Mouse (Mus musculus): Measurements from ENCODE around the gene Rnft1. TPM values are rescaled to one million over a fixed set of nuclear protein-coding genes. Genes with fewer than 3 reads are reported as not detected.
"Not testable (repeated sequence)": the region's sequence is repeated elsewhere in the genome, so short reads cannot be mapped to it uniquely, and the experiment has no call there.

Rnft1 gene
- polyA plus RNA-seq, 3 experiments from 2014 or later: 54.8 to 62.4 (median 55.9) TPM

DNA sequence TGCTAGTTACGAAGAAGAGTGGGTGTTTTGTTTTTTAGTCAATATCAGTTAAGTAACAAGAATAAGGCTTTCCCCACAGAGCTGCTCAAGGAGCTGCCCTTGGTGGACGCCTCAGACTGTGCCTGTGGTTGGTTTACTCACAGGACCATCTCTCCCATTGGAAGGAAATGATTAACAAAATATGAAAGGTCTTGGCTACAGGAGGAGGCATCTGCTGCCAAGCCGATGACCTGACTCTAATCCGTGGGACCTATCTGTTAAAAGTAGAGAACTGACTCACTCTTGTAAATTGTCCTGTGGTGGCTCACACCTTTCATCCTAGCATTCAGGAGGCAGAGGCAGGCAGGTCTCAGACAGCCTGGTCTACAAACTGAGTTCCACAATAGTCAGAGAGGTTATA lies 43.1 kb downstream of the Rnft1 start:
- no peak for ATAC-seq

DNA sequence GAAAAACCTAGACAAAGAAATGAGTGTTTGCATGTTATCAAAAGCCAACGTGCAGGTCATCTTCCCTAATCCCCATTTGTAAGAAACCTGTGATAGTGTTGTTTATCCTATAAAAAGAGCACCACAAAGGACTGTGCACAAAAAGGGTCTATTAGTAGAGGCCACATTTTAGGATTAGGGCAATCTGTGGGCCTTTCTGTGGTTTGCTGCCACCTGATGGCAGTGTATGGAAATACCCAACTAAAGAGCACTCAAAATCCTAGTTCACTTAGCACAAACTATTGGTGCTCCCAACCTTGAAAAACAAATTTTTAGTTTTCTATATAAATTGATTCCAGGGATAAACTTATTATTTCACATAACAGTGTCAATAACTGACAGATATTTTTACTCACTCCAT lies 48.4 kb downstream of the Rnft1 start:
- no peak for ATAC-seq

DNA sequence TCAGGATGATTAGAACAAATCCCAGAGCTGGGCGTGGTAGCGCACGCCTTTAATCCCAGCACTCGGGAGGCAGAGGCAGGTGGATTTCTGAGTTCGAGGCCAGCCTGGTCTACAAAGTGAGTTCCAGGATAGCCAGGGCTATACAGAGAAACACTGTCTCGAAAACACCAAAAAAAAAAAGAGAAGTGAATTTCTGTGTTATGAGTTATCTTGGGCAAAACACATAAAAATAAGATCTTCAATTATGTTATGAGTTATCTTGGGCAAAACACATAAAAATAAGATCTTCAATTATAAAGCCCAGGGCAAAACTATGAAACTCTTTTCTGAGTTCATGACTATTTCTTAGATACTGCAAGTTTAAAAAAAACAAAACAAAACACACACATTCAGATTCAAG lies 48.8 kb downstream of the Rnft1 start:
- ATAC-seq: not testable (repeated sequence)

DNA sequence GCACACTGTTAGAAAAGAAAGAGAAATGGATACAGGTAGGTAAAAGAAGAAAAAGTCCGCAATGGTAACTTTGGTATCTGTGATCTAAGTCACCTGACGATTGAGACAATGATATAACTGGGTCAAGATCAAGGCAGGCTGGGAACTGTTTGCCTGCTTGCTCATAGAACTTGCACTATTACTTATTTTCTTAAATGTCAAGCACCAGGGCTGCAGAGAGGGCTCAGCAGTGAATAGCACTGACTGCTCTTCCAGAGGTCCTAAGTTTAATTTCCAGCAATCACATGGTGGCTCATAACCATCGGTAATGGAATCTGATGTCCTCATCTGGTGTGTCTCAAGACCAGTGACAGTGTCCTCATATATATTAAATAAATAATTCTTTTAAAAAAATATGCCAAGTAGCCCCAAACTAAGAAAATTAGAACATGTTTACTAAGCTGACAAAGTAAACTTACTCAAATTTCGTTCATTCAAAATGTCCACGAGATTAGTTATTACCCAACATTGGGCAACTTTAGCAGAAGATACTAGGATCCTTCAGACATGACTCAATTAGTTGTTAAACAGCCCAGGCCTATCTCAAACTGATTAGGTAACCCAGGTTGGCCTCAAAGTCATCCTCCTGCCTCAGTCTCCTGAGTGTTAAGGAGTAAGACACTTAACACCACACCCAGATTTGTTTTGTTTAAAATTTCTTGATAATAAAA lies 49.9 kb downstream of the Rnft1 start:
- no peak for ATAC-seq

DNA sequence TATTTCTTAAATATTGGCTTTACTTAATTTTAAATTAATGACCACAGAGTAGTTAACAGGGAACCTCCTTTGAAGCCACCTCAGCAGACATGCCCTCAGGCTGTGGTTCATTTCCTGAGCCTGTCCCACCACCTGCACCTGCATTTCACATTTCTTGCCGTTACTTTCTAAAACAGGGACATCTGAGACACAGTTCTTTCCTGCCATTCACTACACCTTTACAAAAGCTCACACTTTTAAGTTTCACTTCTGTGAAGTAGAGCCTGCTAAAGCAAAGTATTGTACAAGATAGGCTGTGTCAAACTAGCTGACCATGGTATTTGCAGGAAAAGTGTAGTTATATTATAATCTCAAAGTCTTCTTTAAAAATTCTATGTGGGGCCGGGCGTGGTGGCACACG lies 54.3 kb downstream of the Rnft1 start:
- ATAC-seq: no peak

DNA sequence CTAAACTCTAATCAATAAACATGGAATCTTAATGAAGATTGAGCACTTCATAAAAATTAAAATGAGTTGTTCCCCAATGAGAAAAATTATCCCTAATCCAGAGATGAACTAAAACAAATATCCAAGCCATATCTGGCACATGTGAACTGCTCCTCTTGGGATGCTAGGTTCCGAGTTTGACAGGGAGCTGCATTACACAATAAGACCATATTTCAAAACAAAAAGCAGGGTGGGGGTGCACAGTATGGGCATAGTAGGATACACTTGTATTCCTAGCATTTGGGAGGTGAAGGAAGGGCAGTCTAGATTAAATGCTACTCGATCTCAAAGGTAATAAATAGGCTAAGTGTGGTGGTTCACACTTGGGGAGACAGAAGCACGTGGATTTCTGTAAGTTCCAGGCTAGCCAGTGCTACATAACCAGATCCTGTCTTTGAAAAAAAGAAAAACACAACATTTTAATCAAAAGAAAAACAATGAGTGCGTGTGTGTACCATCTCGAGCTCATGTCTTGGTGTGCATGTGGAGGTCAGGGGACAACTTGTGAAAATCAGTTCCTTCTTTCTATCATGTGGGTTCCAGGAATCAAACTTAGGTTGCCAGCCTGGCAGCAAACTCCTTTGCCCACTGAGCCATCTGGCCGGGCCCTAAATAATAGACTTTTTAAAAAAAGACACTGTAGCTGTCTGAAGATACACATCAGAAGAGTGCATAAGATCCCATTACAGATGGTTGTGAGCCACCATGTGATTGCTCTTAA lies 55.4 kb downstream of the Rnft1 start:
- ATAC-seq: no peak

- no peak for ATAC-seq
Measured at GRCm38 (mm10) chr11:86540476-86540845, 56.0 kb downstream of the Rnft1 start.

- no peak for ATAC-seq
Measured at GRCm38 (mm10) chr11:86542851-86543250, 58.4 kb downstream of the Rnft1 start.

DNA sequence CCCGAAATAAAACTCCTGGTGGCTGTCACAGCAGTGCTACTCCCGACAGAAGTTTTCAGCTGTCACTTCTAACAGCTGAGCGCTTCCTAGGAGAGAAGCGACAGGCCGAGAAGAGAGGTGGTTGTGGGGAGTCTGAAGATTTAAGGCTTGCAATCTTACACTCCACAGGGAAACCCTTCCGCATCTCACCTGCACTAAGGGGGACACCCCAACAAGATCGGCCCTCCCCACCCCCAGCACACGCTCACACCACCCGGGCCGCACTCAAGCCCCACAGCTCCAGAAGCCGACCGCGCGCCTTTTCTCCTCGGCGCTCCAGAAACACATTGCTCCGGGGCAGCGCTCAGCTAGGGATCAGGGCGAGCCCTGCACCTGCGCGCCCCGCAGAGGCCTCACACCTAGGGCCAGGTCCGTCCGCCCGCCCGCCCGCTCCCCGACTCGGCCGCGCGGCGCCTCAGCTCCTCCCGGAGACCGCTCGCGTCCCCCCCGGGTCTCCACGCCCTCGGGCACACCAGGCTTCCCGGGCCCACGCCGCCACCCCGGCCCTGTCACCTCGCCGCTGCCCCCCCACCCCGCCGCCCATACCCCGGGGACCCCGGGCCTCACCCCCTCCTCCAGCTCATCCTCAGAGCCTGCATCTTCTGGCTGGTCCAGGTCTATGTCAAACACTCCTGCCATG lies 59.6 kb downstream of the Rnft1 start:
- ATAC-seq: no peak

DNA sequence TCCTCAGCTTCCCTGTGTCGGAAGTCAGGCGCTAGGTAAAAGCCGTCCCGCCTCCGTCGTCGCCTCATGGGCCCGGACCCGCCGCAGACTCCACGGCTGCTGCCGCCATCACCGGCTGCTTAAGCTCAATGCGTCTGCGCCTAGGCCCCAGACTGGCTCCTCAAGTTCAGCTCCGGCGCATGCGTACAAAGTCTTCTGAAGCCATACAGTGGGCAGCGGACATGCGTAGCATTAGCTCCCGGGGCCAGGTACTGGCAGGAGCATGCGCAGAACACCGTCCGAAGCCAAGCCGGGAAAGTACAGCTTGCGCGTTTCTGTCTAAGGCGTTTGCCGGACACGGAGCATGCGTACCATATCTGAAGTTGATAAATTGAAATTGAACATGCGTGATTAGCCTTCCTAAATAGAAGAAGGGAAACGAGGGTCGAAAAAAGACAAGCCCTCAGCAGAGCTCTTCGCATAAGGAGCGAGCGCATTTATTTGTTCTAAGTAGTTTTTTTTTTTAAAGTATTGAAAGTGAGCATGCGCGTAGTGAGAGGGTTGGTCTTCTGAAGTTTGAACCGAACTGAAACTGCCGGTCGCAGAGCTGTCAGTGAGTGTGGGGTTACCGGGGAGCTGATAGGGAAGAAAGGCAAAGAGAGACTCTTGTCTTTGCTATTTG lies 60.3 kb downstream of the Rnft1 start, which contains the start of the genes Rps6kb1 and Tubd1:
Gene Rps6kb1 (minus strand): TSS at position 167 of the 661 bp plus-strand sequence.
Gene Tubd1 (plus strand): TSS at position 353 of the 661 bp plus-strand sequence.
- ATAC-seq: peak; percentile 91

DNA sequence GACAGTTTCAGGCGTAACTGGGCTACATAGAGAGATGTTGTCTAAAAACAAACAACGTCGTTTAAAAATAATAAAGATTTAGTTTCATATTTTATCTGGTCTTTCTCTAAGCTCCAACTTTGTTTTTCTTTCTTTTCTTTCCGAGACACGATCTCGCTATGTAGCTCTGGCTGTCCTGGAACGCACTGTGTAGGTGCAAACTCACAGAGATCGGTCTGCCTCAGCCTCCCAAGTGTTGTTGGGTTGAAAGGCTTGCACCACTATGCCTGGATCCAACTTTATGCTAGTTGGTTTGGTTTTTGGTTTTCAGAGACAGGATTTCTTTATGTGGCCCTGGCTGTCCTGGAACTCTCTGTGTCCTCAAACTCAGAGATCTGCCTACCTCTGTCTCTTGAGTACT lies 61.1 kb downstream of the Rnft1 start:
- ATAC-seq: no peak

GRCm38 (mm10) chr11:86547412-86547811 lies 63.0 kb downstream of the Rnft1 start:
- no peak for ATAC-seq

Other genes starting within 250 kb of the Rnft1 start
- gene Ints2, start 227.1 kb upstream of the Rnft1 start, polyA plus RNA-seq (2017; shearing (Covaris generic)): 10 to 100 TPM; 19.0 to 20.3 (median 19.3) TPM
- gene Med13, start 127.1 kb upstream of the Rnft1 start, polyA plus RNA-seq (2017; shearing (Covaris generic)): 10 to 100 TPM; 11.0 to 16.1 (median 14.2) TPM
- 10 to 100 TPM; 56.3 to 59.1 (median 57.3) TPM for gene Rps6kb1, start 60.1 kb downstream of the Rnft1 start, polyA plus RNA-seq (2017; shearing (Covaris generic))
- gene Tubd1, start 60.3 kb downstream of the Rnft1 start, polyA plus RNA-seq (2017; shearing (Covaris generic)): 1 to 10 TPM; 4.8 to 8.2 (median 5.6) TPM
- gene Vmp1, start 199.2 kb downstream of the Rnft1 start, polyA plus RNA-seq (2017; shearing (Covaris generic)): 100 to 1,000 TPM; 484 to 529 (median 503) TPM
- gene Ptrh2, start 199.3 kb downstream of the Rnft1 start, polyA plus RNA-seq (2017; shearing (Covaris generic)): 10 to 100 TPM in 1 of 3 experiments, 1 to 10 TPM in 2; 9.4 to 10.7 (median 10.0) TPM